11 mouse cellular contexts compared by ENCODE assay signal in the genomic region with DNA sequence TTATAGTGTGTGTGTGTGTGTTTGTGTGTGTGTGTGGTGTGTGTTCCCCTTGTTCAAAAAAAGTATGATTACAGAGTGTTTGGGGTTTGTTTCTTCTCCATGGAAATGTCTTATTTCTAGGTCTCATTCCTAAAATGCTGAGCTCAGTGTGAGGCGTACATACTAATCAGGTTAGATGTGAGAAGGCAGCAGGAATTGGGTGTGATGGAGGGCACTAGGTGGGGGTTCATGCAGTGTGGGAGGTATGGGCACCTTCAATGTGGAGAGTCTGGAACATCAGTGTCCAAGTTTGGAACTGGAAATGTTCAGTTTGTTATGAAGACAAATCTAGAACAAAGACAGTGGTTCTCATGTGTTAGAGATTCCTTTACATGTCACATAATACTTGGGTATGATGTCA.
"Had no signal": no experiment of that assay in that cellular context is flagged by ENCODE, and none has a peak within 500 bp of the region (broad histone marks: within the 10 kb centered on the region; RNA-seq: fewer than 3 reads in every experiment).

No protein-coding gene starts in this region.

- H3K4me1 ChIP-seq: liver, embryonic 13.5 days; midbrain, embryonic 13.5 days had no signal

- H3K27ac ChIP-seq: liver, embryonic 13.5 days; midbrain, embryonic 13.5 days had no signal

- H3K36me3 ChIP-seq: liver, embryonic 13.5 days; midbrain, embryonic 13.5 days had no signal

- H3K4me2 ChIP-seq: liver, embryonic 13.5 days; midbrain, embryonic 13.5 days had no signal

- H3K27me3 ChIP-seq: liver, embryonic 13.5 days; midbrain, embryonic 13.5 days had no signal

- H3K9ac ChIP-seq: liver, embryonic 13.5 days; liver, postnatal 0 days; midbrain, embryonic 13.5 days had no signal

- ATAC-seq: liver, postnatal 0 days; midbrain, embryonic 13.5 days had no signal

- H3K9me3 ChIP-seq: liver, embryonic 13.5 days; midbrain, embryonic 13.5 days had no signal

- H3K4me3 ChIP-seq: liver, embryonic 13.5 days; midbrain, embryonic 13.5 days had no signal

- DNase-seq: kidney, adult 8-10 months; kidney, postnatal 25 days; layer of hippocampus, postnatal 36 days; liver; liver, embryonic 13.5 days; liver, postnatal 0 days; lung, postnatal 36 days; right cerebral cortex, postnatal 4 days; spleen, adult 18-20 months; thymus, postnatal 4 days had no signal
